Mouse (Mus musculus) lung, adult 2 months (tissue): ENCODE results near the gene Kiss1r. TPM values are rescaled to one million over a fixed set of nuclear protein-coding genes. Genes with fewer than 3 reads are reported as not detected.

Experiments used
- DNase-seq: peaks from one replicate; pipeline ENCODE4 v3.0.0; 2022
- H3K4me1 ChIP-seq: fragments of 200-500 bp; 2 replicates; pipeline ENCODE4 v1.6.1; 2011; ENCODE audit warnings: low read length; ENCODE audit not compliant: control insufficient read depth, insufficient read depth
- H3K4me3 ChIP-seq: fragments of 200-500 bp; replicated peaks from 2 replicates; pipeline ENCODE3; 2011; ENCODE audit warnings: low read depth, mild to moderate bottlenecking, control low read depth, low read length; ENCODE audit errors: extremely low read depth
- CTCF ChIP-seq: fragments of 200-500 bp; IDR thresholded peaks from 2 replicates; pipeline ENCODE4 v1.5.1; 2011; ENCODE audit warnings: mild to moderate bottlenecking, low read length, control low read depth; ENCODE audit not compliant: insufficient read depth
- POLR2A ChIP-seq: fragments of 200-500 bp; IDR thresholded peaks from 2 replicates; pipeline ENCODE4 v1.6.1; 2011; ENCODE audit warnings: low read depth, mild to moderate bottlenecking, control low read depth, low read length, borderline replicate concordance; ENCODE audit errors: extremely low read depth
- WGBS: fragments of 180-500 bp; shearing (Covaris S2); methylation state at CpG from one replicate; pipeline ENCODE4 v1.1.7; 2018; 5-methylcytosine and 5-hydroxymethylcytosine counted together
- polyA plus RNA-seq: library from polyadenylated mRNA; depleted of rRNA; stranded (reverse); fragments of >200 nt; gene quantifications from 2 replicates; pipeline ENCODE4 v1.2.3, GENCODE M21; 2012

Gene Kiss1r
- polyA plus RNA-seq, 1 experiment = 20.9 TPM

DNA sequence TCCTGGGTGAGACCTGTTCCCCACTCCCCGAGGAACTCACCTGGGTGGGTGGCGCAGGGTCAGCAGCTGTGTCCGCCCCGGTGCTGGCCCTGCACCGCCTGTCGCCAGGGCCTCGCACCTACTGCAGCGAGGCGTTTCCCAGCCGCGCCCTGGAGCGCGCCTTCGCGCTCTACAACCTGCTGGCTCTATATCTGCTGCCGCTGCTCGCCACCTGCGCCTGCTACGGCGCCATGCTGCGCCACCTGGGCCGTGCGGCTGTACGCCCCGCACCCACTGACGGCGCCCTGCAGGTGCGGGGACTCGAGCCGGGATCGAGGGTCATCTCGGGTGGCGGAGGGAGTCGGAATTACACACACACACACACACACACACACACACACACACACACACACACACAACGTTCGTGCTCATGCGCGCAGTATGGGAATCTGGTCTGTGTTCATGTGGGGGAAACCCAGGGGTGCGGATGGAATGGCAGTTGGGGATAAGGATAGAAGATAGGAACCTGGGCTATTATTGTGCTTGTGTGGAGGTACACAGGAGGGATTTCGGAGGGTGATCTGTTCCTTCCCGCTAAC lies 4.3 kb downstream of the Kiss1r start, which contains the start of gene R3hdm4:
R3hdm4 (minus strand) TSS at position 251 of the 578 bp plus-strand sequence.
- peaks cover 10% of the 10 kb centered on the region for H3K4me1 ChIP-seq
- no peak for DNase-seq
- no peak for TF ChIP-seq POLR2A
- TF ChIP-seq CTCF = no peak
- H3K4me3 ChIP-seq = no peak within 1 kb of the TSS
- WGBS = 16% methylated on average over 41 of the region's 41 CpGs

DNA sequence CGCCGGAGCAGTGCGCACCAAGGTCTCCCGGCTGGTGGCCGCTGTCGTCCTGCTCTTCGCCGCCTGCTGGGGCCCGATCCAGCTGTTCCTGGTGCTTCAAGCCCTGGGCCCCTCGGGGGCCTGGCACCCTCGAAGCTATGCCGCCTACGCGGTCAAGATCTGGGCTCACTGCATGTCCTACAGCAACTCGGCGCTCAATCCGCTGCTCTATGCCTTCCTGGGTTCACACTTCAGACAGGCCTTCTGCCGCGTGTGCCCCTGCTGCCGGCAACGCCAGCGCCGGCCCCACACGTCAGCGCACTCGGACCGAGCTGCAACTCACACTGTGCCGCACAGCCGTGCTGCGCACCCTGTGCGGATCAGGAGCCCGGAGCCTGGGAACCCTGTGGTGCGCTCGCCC lies 4.8 kb downstream of the Kiss1r start:
- Histone ChIP-seq H3K4me1 (peaks cover 12% of the 10 kb centered on the region), H3K4me3 (no peak overlapping the region)
- TF ChIP-seq POLR2A (no peak), CTCF (no peak)
- DNase-seq = no peak
- WGBS = 20% methylated on average over 34 of the region's 34 CpGs

DNA sequence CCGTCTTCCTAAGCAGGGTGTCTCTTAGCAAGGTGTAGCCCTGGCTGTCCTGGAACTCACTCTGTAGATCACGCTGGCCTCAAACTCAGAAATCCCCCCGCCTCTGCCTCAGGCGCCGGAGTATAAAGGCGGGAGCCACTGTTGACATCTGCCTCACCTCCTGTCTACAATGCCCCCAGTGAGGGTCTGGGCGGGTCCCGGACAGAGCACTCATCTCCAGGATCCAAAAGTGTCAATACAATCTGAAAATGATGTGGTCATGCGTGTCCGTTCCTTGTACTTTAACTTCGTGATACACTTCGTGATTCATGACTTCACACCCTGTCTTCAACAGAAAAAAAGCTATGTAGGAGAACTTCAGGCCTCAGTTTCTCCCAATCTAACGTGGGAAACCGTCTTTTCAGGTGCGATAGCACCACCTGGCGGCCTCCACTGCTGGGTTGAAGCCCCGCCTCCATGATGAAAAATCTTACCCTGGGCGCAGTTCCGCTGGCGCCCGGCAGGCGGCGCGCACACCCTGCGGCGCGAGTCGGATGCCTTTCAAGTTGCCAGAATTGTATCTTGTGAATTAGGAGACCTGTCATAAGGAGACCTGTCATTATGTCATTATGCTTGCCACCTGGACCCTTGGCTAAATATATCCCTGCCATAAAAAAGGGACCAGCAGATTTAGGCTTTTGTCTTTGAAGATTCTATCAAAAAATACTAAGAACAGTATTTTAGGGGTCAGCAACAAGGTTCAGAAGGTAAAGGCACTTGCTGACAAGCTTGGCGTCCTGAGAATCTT lies 8.4 kb downstream of the Kiss1r start:
- 10% methylated on average over 29 of the region's 29 CpGs for WGBS
- Histone ChIP-seq H3K4me3 (no peak overlapping the region), H3K4me1 (peaks cover 7% of the 10 kb centered on the region; the same call in 1 of the 2 replicates)
- DNase-seq = peak; percentile 94
- TF ChIP-seq POLR2A (no peak), CTCF (peak; percentile 91)

DNA sequence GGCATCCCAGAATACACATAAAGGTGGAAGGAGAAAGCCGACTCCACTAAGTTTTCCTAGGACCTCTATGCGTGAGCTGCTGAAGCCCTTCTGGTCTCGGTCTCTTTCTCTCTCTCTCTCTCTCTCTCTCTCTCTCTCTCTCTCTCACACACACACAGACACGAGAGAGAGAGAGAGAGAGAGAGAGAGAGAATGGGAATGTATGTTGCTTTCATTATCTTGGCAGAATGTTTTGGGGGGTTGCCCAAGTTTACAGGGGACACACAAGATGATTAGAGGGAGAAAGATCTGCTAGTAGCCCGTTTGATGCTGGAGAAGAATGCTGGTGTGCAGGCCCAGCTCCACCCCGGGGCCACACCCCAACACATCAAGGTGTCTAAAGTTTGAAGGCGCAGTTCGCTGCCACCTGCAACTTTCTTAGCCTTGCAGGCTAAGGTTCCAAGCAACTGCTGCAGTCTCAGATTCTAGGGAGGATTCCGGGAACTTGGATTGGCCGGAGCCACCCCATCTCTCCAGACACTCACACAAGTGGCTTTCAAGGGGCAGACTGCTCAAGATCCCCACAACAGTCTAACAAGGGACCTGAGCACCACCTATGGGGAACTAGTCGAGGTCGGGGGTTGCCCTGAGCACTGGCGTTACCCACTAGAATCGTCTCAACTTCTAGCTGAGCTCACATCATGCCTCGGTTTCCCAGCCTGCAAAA lies 9.2 kb downstream of the Kiss1r start:
- no peak for DNase-seq
- TF ChIP-seq CTCF (no peak), POLR2A (no peak)
- H3K4me3 ChIP-seq = peak overlapping the region; percentile 78
- H3K4me1 ChIP-seq = peaks cover 7% of the 10 kb centered on the region; the same call in 1 of the 2 replicates
- WGBS = 8% methylated on average over 15 of the region's 15 CpGs

DNA sequence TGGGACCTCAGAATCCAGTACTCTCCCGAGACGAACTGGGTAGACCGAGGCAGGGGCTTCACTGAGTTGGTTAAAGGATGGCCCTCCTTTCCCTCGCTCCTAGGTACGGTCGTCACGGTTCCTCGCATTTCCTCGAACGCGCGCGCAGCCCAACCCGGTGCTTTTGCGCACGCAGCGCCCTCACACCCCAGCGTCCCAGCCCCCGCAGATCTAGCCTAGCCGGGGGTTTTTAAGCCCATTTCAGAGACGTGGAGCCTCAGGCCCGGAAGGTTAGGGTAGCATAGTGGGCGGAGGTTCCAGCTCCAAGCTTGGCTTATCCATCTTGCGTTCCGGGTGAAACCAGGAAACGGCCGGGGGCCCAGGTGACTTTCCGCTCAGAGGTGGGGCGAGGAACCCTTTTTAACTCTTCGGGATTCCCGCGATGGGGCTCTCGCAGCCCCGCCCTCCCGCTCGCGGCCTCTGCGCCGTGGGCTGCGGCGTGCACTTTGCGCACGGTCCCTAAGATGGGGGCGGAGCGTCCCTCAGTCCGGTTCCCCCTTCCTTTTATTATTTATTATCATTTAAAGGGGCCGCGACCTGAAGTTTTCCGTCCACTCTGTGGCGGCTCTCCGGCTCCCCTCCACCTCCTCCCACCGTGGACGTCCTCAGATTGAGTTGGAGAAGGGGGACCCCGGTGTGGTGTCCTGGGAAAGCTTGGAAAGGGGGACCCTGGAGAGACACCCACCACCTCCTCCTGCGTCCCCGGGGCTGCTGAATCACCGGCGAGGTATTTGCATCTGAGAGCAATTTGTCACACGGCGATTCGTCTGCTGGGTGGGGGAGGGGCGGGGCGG lies 9.9 kb downstream of the Kiss1r start, which contains the start of gene Arid3a:
Arid3a (plus strand) TSS at position 553 of the 833 bp plus-strand sequence.
- TF ChIP-seq POLR2A (0 out of 2 replicates have a peak, but pooled peaks have one; percentile 15), CTCF (no peak)
- WGBS = 1% methylated on average over 63 of the region's 63 CpGs
- peak; percentile 89 for DNase-seq
- Histone ChIP-seq H3K4me3 (peak within 1 kb of the TSS; percentile 78), H3K4me1 (peaks cover 7% of the 10 kb centered on the region; the same call in 1 of the 2 replicates)

- TF ChIP-seq POLR2A = no peak
- TF ChIP-seq CTCF = no peak
- Histone ChIP-seq H3K4me3 (peak overlapping the region; percentile 78), H3K4me1 (peaks cover 12% of the 10 kb centered on the region; the same call in 1 of the 2 replicates)
- under 1% methylated on average over 54 of the region's 54 CpGs for WGBS
- no peak for DNase-seq
Observed at GRCm38 (mm10) chr10:79927324-79928029, 10.7 kb downstream of the Kiss1r start.

- peak; percentile 50 for DNase-seq
- no peak for TF ChIP-seq POLR2A
- no peak for TF ChIP-seq CTCF
- H3K4me3 ChIP-seq = peak overlapping the region; percentile 78
- peaks cover 13% of the 10 kb centered on the region for H3K4me1 ChIP-seq
- 4% methylated on average over 25 of the region's 29 CpGs for WGBS
Observed at GRCm38 (mm10) chr10:79928030-79928694, 11.4 kb downstream of the Kiss1r start.

GRCm38 (mm10) chr10:79928907-79929701 lies 12.3 kb downstream of the Kiss1r start:
- H3K4me3 ChIP-seq = no peak overlapping the region

More at GRCm38 (mm10) chr10:79928907-79929701, 12.3 kb downstream of the Kiss1r start:
- WGBS = 38% methylated on average over 9 of the region's 9 CpGs
- no peak for DNase-seq
- no peak for TF ChIP-seq CTCF
- TF ChIP-seq POLR2A = no peak
- H3K4me1 ChIP-seq = peaks cover 22% of the 10 kb centered on the region
